Mouse (Mus musculus) hindbrain, embryonic 14.5 days (tissue): Measurements from ENCODE around the gene Dysf. TPM values are rescaled to one million over a fixed set of nuclear protein-coding genes. Genes with fewer than 3 reads are reported as not detected.
"Not testable (repeated sequence)": the region's sequence is repeated elsewhere in the genome, so short reads cannot be mapped to it uniquely, and the experiment has no call there.

ENCODE experiments used
- ATAC-seq: fragments of 200-750 bp; cut with Nextera tagmentation; 2 replicates; pipeline ENCODE4 v1.8.0; 2017; ENCODE audit warnings: moderate number of reproducible peaks, mild to moderate bottlenecking, moderate TSS enrichment, moderate library complexity; ENCODE audit not compliant: low FRiP score
- DNase-seq: peaks from one replicate; pipeline ENCODE4 v3.0.0-alpha.2; 2015; ENCODE audit warnings: low spot score
- H3K27ac ChIP-seq: fragments of 300-500 bp; sonication (generic); 2 replicates; pipeline ENCODE4 v1.5.1; 2014; ENCODE audit warnings: mild to moderate bottlenecking, moderate library complexity
- H3K27me3 ChIP-seq: fragments of 300-500 bp; sonication (generic); 2 replicates; pipeline ENCODE4 v1.6.1; 2014; ENCODE audit warnings: mild to moderate bottlenecking, low read length, mixed read lengths; ENCODE audit not compliant: control insufficient read depth, insufficient read depth
- H3K36me3 ChIP-seq: fragments of 300-500 bp; sonication (generic); replicated peaks from 2 replicates; pipeline ENCODE4 v1.6.1; 2014; ENCODE audit not compliant: control insufficient read depth, insufficient read depth
- H3K4me1 ChIP-seq: fragments of 300-500 bp; sonication (generic); replicated peaks from 2 replicates; pipeline ENCODE4 v1.6.1; 2014; ENCODE audit warnings: antibody characterized with exemption, low read length, mixed read lengths; ENCODE audit not compliant: control insufficient read depth, insufficient read depth
- H3K4me2 ChIP-seq: fragments of 300-500 bp; sonication (generic); replicated peaks from 2 replicates; pipeline ENCODE4 v1.6.1; 2014; ENCODE audit warnings: mild to moderate bottlenecking, moderate library complexity
- H3K4me3 ChIP-seq: fragments of 300-500 bp; sonication (generic); replicated peaks from 2 replicates; pipeline ENCODE4 v1.5.1; 2014; ENCODE audit warnings: mild to moderate bottlenecking, low read length
- H3K9ac ChIP-seq: fragments of 300-500 bp; sonication (generic); 2 replicates; pipeline ENCODE4 v1.6.1; 2014
- H3K9me3 ChIP-seq: fragments of 300-500 bp; sonication (generic); 2 replicates; pipeline ENCODE4 v1.6.1; 2016; ENCODE audit warnings: low read length; ENCODE audit not compliant: control insufficient read depth
- whole genome bisulfite sequencing: fragments of 180-500 bp; shearing (Covaris S2); extraction: QIAGEN DNeasy Blood & Tissue Kit; methylation state at CpG from one replicate; pipeline ENCODE4 v1.1.7; 2014; 5-methylcytosine and 5-hydroxymethylcytosine counted together
- polyA plus RNA-seq: library from polyadenylated mRNA; unstranded; fragments of >200 nt; fragmentation: Nextera tagmentation; extraction: Ambion mirVana; gene quantifications from 2 replicates; pipeline ENCODE4 v1.2.1, GENCODE M21; 2014

The Dysf gene
- polyA plus RNA-seq, 1 experiment from 2014 or later = 3.3 TPM

- H3K4me1 ChIP-seq = peaks cover 6% of the 10 kb centered on the region; the same call in 1 of the 2 replicates
- ATAC-seq (no peak), DNase-seq (no peak)
- 92% methylated on average over 7 of the region's 7 CpGs for WGBS
- H3K4me2 ChIP-seq = no peak overlapping the region
- peaks cover 19% of the 10 kb centered on the region for H3K27me3 ChIP-seq
- H3K9ac ChIP-seq = no peak overlapping the region
- no peak overlapping the region for H3K4me3 ChIP-seq
- H3K9me3 ChIP-seq = no peaks in the 10 kb centered on the region
- H3K36me3 ChIP-seq = no peaks in the 10 kb centered on the region
- H3K27ac ChIP-seq = no peak overlapping the region
Observed at GRCm38 (mm10) chr6:84016851-84017250, 8.5 kb downstream of the Dysf start.

GRCm38 (mm10) chr6:84017392-84017791 is 9.0 kb downstream of the Dysf start:
- Histone ChIP-seq H3K9me3 (no peaks in the 10 kb centered on the region), H3K27me3 (peaks cover 19% of the 10 kb centered on the region), H3K4me1 (peaks cover 6% of the 10 kb centered on the region; the same call in 1 of the 2 replicates), H3K27ac (no peak overlapping the region), H3K4me2 (no peak overlapping the region), H3K4me3 (no peak overlapping the region), H3K36me3 (no peaks in the 10 kb centered on the region), H3K9ac (no peak overlapping the region)
- 45% methylated on average over 3 of the region's 3 CpGs for WGBS
- ATAC-seq = no peak
- DNase-seq = no peak

- Histone ChIP-seq H3K36me3 (no peaks in the 10 kb centered on the region), H3K27me3 (peaks cover 19% of the 10 kb centered on the region), H3K9ac (peak overlapping the region; percentile 42), H3K27ac (no peak overlapping the region), H3K4me2 (peak overlapping the region; percentile 60), H3K9me3 (no peaks in the 10 kb centered on the region), H3K4me3 (peak overlapping the region; percentile 24), H3K4me1 (peaks cover 6% of the 10 kb centered on the region; the same call in 1 of the 2 replicates)
- WGBS = 8% methylated on average over 28 of the region's 28 CpGs
- no peak for DNase-seq
- no peak for ATAC-seq
Observed at GRCm38 (mm10) chr6:84018906-84019550, 10.6 kb downstream of the Dysf start.

- Histone ChIP-seq H3K9me3 (no peaks in the 10 kb centered on the region), H3K27me3 (peaks cover 19% of the 10 kb centered on the region), H3K4me3 (no peak overlapping the region), H3K4me1 (peaks cover 6% of the 10 kb centered on the region; the same call in 1 of the 2 replicates), H3K27ac (no peak overlapping the region), H3K4me2 (no peak overlapping the region; the same call in 1 of the 2 replicates), H3K36me3 (no peaks in the 10 kb centered on the region), H3K9ac (no peak overlapping the region)
- WGBS = 83% methylated on average over 4 of the region's 4 CpGs
- DNase-seq (no peak), ATAC-seq (no peak)
Observed at GRCm38 (mm10) chr6:84020002-84020401, 11.6 kb downstream of the Dysf start.

- peaks cover 6% of the 10 kb centered on the region; the same call in 1 of the 2 replicates for H3K4me1 ChIP-seq
- peaks cover 19% of the 10 kb centered on the region for H3K27me3 ChIP-seq
- no peak overlapping the region for H3K4me2 ChIP-seq
- no peak overlapping the region for H3K27ac ChIP-seq
- H3K9ac ChIP-seq = no peak overlapping the region
- ATAC-seq = no peak
- WGBS = 84% methylated on average over 3 of the region's 3 CpGs
- H3K9me3 ChIP-seq = no peaks in the 10 kb centered on the region
- DNase-seq = no peak
- no peak overlapping the region for H3K4me3 ChIP-seq
- H3K36me3 ChIP-seq = no peaks in the 10 kb centered on the region
Observed at GRCm38 (mm10) chr6:84021990-84022389, 13.6 kb downstream of the Dysf start.

- Histone ChIP-seq H3K4me3 (no peak overlapping the region), H3K4me1 (no peaks in the 10 kb centered on the region), H3K9me3 (no peaks in the 10 kb centered on the region), H3K4me2 (no peak overlapping the region), H3K36me3 (no peaks in the 10 kb centered on the region), H3K27me3 (no peaks in the 10 kb centered on the region), H3K27ac (no peak overlapping the region), H3K9ac (no peak overlapping the region)
- WGBS = 70% methylated on average over 3 of the region's 3 CpGs
- no peak for ATAC-seq
- DNase-seq = no peak
Observed at GRCm38 (mm10) chr6:84025636-84026035, 17.2 kb downstream of the Dysf start.

- H3K36me3 ChIP-seq = no peaks in the 10 kb centered on the region
- no peak overlapping the region for H3K4me2 ChIP-seq
- H3K4me1 ChIP-seq = no peaks in the 10 kb centered on the region
- ATAC-seq (no peak), DNase-seq (no peak)
- no peak overlapping the region for H3K9ac ChIP-seq
- no peak overlapping the region for H3K4me3 ChIP-seq
- no peaks in the 10 kb centered on the region for H3K27me3 ChIP-seq
- H3K9me3 ChIP-seq = no peaks in the 10 kb centered on the region
- no peak overlapping the region for H3K27ac ChIP-seq
Observed at GRCm38 (mm10) chr6:84028791-84029190, 20.4 kb downstream of the Dysf start.

- Histone ChIP-seq H3K27me3 (no peaks in the 10 kb centered on the region), H3K4me2 (no peak overlapping the region), H3K9me3 (no peaks in the 10 kb centered on the region), H3K4me3 (no peak overlapping the region), H3K27ac (no peak overlapping the region), H3K9ac (no peak overlapping the region), H3K36me3 (no peaks in the 10 kb centered on the region), H3K4me1 (no peaks in the 10 kb centered on the region)
- WGBS = 89% methylated on average over 7 of the region's 7 CpGs
- ATAC-seq (no peak), DNase-seq (no peak)
Observed at GRCm38 (mm10) chr6:84029775-84030174, 21.4 kb downstream of the Dysf start.

GRCm38 (mm10) chr6:84032516-84032915 is 24.1 kb downstream of the Dysf start:
- H3K4me3 ChIP-seq, H3K4me2 ChIP-seq, H3K36me3 ChIP-seq, H3K4me1 ChIP-seq, H3K9ac ChIP-seq, H3K27me3 ChIP-seq, H3K9me3 ChIP-seq, DNase-seq, ATAC-seq, H3K27ac ChIP-seq: not testable (repeated sequence)
- 78% methylated on average over 5 of the region's 5 CpGs for WGBS
